14 mouse cellular contexts compared by ENCODE assay signal in the genomic region with DNA sequence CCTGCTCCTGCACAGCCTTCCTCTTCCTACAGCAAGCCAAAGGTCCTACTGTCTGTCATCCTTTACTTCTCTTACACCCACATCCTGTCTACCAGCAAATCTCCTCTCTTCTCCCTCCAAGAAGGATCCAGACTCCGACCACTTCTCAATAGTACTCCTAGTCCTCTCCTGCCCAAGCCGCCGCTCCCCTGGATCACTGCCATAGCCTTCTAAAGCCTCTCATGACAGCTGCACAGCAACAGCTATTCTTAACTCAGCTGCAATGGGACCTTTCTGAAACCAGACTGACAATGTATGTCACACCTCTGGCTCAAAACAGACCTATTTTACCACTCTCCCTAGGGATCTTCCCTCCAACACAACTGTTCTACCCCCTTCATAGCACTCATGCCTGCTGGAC. TPM values are rescaled to one million over a fixed set of nuclear protein-coding genes. Genes with fewer than 3 reads are reported as not detected.
DNase-seq lines count a peak whose midpoint lies in the region; ATAC-seq and TF ChIP-seq lines count a peak whose summit lies in the region.
"Had no signal": no experiment of that assay in that cellular context is flagged by ENCODE, and none has a peak within 500 bp of the region (broad histone marks: within the 10 kb centered on the region; RNA-seq: fewer than 3 reads in every experiment).

No protein-coding gene starts in this region.

- H3K9ac ChIP-seq in hindbrain, postnatal 0 days (replicated peaks; ENCODE audit: low read length) = no peak overlapping the region
- no peak overlapping the region for H3K9ac ChIP-seq in hindbrain, embryonic 14.5 days
- H3K9ac ChIP-seq in heart, embryonic 12.5 days = no peak overlapping the region
- H3K9ac ChIP-seq in lung, embryonic 16.5 days (ENCODE audit: low read length) = no peak overlapping the region
- H3K9ac ChIP-seq in intestine, embryonic 16.5 days (ENCODE audit: low read depth, low read length) = no peak overlapping the region
- H3K9ac ChIP-seq: forebrain, embryonic 15.5 days; limb, embryonic 13.5 days; midbrain, embryonic 15.5 days had no signal

- no peak for TF ChIP-seq CTCF in hindbrain, postnatal 0 days (IDR thresholded peaks at IDR 0.05; ENCODE audit: low read depth)
- no peak for TF ChIP-seq CTCF in gastrocnemius, adult 2 months (IDR thresholded peaks at IDR 0.05)

- H3K9me3 ChIP-seq in hindbrain, postnatal 0 days (ENCODE audit: low read length) = no peaks in the 10 kb centered on the region
- no peaks in the 10 kb centered on the region for H3K9me3 ChIP-seq in hindbrain, embryonic 14.5 days (ENCODE audit: control insufficient read depth, low read length)
- H3K9me3 ChIP-seq in heart, embryonic 12.5 days (replicated peaks) = no peaks in the 10 kb centered on the region
- H3K9me3 ChIP-seq in lung, embryonic 16.5 days (ENCODE audit: control insufficient read depth, low read length) = no peaks in the 10 kb centered on the region
- no peaks in the 10 kb centered on the region for H3K9me3 ChIP-seq in intestine, embryonic 16.5 days (ENCODE audit: control insufficient read depth, low read length)
- peaks cover 26% of the 10 kb centered on the region for H3K9me3 ChIP-seq in hindbrain, embryonic 10.5 days
- H3K9me3 ChIP-seq: forebrain, embryonic 15.5 days; midbrain, embryonic 15.5 days had no signal

- WGBS in hindbrain, postnatal 0 days = 61% methylated on average over 3 of the region's 3 CpGs
- 89% methylated on average over 3 of the region's 3 CpGs for WGBS in hindbrain, embryonic 14.5 days
- 43% methylated on average over 3 of the region's 3 CpGs for WGBS in heart, embryonic 12.5 days
- WGBS in lung, embryonic 16.5 days = 49% methylated on average over 3 of the region's 3 CpGs
- 82% methylated on average over 3 of the region's 3 CpGs for WGBS in intestine, embryonic 16.5 days
- WGBS in hindbrain, embryonic 10.5 days = 94% methylated on average over 3 of the region's 3 CpGs

- no peaks in the 10 kb centered on the region for H3K4me1 ChIP-seq in hindbrain, postnatal 0 days (ENCODE audit: insufficient read depth, low read length)
- 0 out of 2 replicates have a peak, but pooled peaks cover 4% of the 10 kb centered on the region for H3K4me1 ChIP-seq in hindbrain, embryonic 14.5 days (replicated peaks; ENCODE audit: control insufficient read depth, insufficient read depth, low read length)
- peaks cover 54% of the 10 kb centered on the region for H3K4me1 ChIP-seq in heart, embryonic 12.5 days (replicated peaks)
- H3K4me1 ChIP-seq in lung, embryonic 16.5 days (replicated peaks; ENCODE audit: control insufficient read depth, insufficient read depth, low read length) = peaks cover 38% of the 10 kb centered on the region
- peaks cover 9% of the 10 kb centered on the region for H3K4me1 ChIP-seq in intestine, embryonic 16.5 days (ENCODE audit: control insufficient read depth, insufficient read depth, low read length)
- no peaks in the 10 kb centered on the region for H3K4me1 ChIP-seq in hindbrain, embryonic 10.5 days (replicated peaks)

- no peak overlapping the region for H3K4me2 ChIP-seq in hindbrain, postnatal 0 days (ENCODE audit: low read depth, low read length)
- H3K4me2 ChIP-seq in hindbrain, embryonic 14.5 days (replicated peaks) = no peak overlapping the region
- H3K4me2 ChIP-seq in heart, embryonic 12.5 days = peak overlapping the region; percentile 44
- peak overlapping the region; percentile 19; the same call in 1 of the 2 replicates for H3K4me2 ChIP-seq in lung, embryonic 16.5 days (ENCODE audit: low read depth, low read length)
- no peak overlapping the region for H3K4me2 ChIP-seq in intestine, embryonic 16.5 days (ENCODE audit: low read depth, low read length)
- H3K4me2 ChIP-seq: forebrain, embryonic 15.5 days; limb, embryonic 13.5 days; midbrain, embryonic 15.5 days had no signal

- DNase-seq in hindbrain, postnatal 0 days (ENCODE audit: low spot score) = peak; percentile 10
- no peak for DNase-seq in hindbrain, embryonic 14.5 days (ENCODE audit: low spot score)
- peak; percentile 86 for DNase-seq in gastrocnemius, adult 2 months
- DNase-seq in ovary, postnatal 10 days (ENCODE audit: low spot score) = no peak
- DNase-seq in hindbrain, embryonic 10.5 days (ENCODE audit: low spot score) = no peak
- DNase-seq: layer of hippocampus, adult 9-11 months; spleen, adult 18-20 months; thymus, adult 2 months had no signal

- intact Hi-C loops in gastrocnemius, adult 2 months (cut with DNase I) = no loop called here

- no peaks in the 10 kb centered on the region for H3K36me3 ChIP-seq in hindbrain, postnatal 0 days (ENCODE audit: insufficient read depth, low read length)
- no peaks in the 10 kb centered on the region for H3K36me3 ChIP-seq in hindbrain, embryonic 14.5 days (replicated peaks; ENCODE audit: control insufficient read depth, insufficient read depth)
- H3K36me3 ChIP-seq in heart, embryonic 12.5 days = peaks cover 6% of the 10 kb centered on the region; the same call in 1 of the 2 replicates
- H3K36me3 ChIP-seq in lung, embryonic 16.5 days (ENCODE audit: control insufficient read depth, insufficient read depth, low read length) = no peaks in the 10 kb centered on the region
- H3K36me3 ChIP-seq in intestine, embryonic 16.5 days (ENCODE audit: control insufficient read depth, insufficient read depth, low read length) = no peaks in the 10 kb centered on the region
- H3K36me3 ChIP-seq in hindbrain, embryonic 10.5 days = peaks cover 69% of the 10 kb centered on the region
- H3K36me3 ChIP-seq: forebrain, embryonic 15.5 days; midbrain, embryonic 15.5 days had no signal

- no peaks in the 10 kb centered on the region for H3K27me3 ChIP-seq in hindbrain, postnatal 0 days (ENCODE audit: insufficient read depth, low read length)
- H3K27me3 ChIP-seq in hindbrain, embryonic 14.5 days (ENCODE audit: control insufficient read depth, insufficient read depth, low read length) = no peaks in the 10 kb centered on the region
- H3K27me3 ChIP-seq in heart, embryonic 12.5 days (replicated peaks) = no peaks in the 10 kb centered on the region
- H3K27me3 ChIP-seq in lung, embryonic 16.5 days (ENCODE audit: control insufficient read depth, insufficient read depth, low read depth, low read length) = no peaks in the 10 kb centered on the region
- no peaks in the 10 kb centered on the region for H3K27me3 ChIP-seq in intestine, embryonic 16.5 days (replicated peaks; ENCODE audit: control insufficient read depth, insufficient read depth, low read length)
- no peaks in the 10 kb centered on the region for H3K27me3 ChIP-seq in hindbrain, embryonic 10.5 days (ENCODE audit: insufficient read depth, poor library complexity, severe bottlenecking)
- H3K27me3 ChIP-seq: forebrain, embryonic 15.5 days; limb, embryonic 13.5 days; midbrain, embryonic 15.5 days had no signal

- ATAC-seq in hindbrain, postnatal 0 days = no peak
- no peak for ATAC-seq in hindbrain, embryonic 14.5 days (ENCODE audit: low FRiP score)
- peak; percentile 57; the same call in 1 of the 2 replicates for ATAC-seq in heart, embryonic 12.5 days (ENCODE audit: insufficient number of reproducible peaks, low FRiP score)
- ATAC-seq in lung, embryonic 16.5 days (ENCODE audit: low read depth) = peak; percentile 79; the same call in 1 of the 2 replicates
- ATAC-seq in intestine, embryonic 16.5 days = no peak
- ATAC-seq: forebrain, embryonic 15.5 days; midbrain, embryonic 15.5 days had no signal

- no peak overlapping the region for H3K4me3 ChIP-seq in hindbrain, postnatal 0 days (ENCODE audit: low read length)
- H3K4me3 ChIP-seq in hindbrain, embryonic 14.5 days (replicated peaks; ENCODE audit: low read length) = no peak overlapping the region
- H3K4me3 ChIP-seq in gastrocnemius, adult 2 months = peak overlapping the region; percentile 53
- H3K4me3 ChIP-seq in heart, embryonic 12.5 days = no peak overlapping the region
- H3K4me3 ChIP-seq in lung, embryonic 16.5 days (ENCODE audit: low read length) = no peak overlapping the region
- no peak overlapping the region for H3K4me3 ChIP-seq in intestine, embryonic 16.5 days (ENCODE audit: low read length)
- H3K4me3 ChIP-seq in hindbrain, embryonic 10.5 days = no peak overlapping the region
- H3K4me3 ChIP-seq: forebrain, embryonic 15.5 days; limb, embryonic 13.5 days; midbrain, embryonic 15.5 days had no signal

- no peak overlapping the region for H3K27ac ChIP-seq in hindbrain, postnatal 0 days
- no peak overlapping the region for H3K27ac ChIP-seq in hindbrain, embryonic 14.5 days
- H3K27ac ChIP-seq in gastrocnemius, adult 2 months = peak overlapping the region; percentile 82
- H3K27ac ChIP-seq in heart, embryonic 12.5 days (ENCODE audit: poor library complexity, severe bottlenecking) = peak overlapping the region; percentile 80
- H3K27ac ChIP-seq in lung, embryonic 16.5 days (ENCODE audit: low read length) = peak overlapping the region; percentile 23; the same call in 1 of the 2 replicates
- H3K27ac ChIP-seq in intestine, embryonic 16.5 days (ENCODE audit: low read length) = no peak overlapping the region
- H3K27ac ChIP-seq in hindbrain, embryonic 10.5 days = no peak overlapping the region
- H3K27ac ChIP-seq: forebrain, embryonic 15.5 days; limb, embryonic 13.5 days; midbrain, embryonic 15.5 days had no signal

RNA-seq across cellular contexts. Expression of gene Ppp6r3, which starts 11.2 kb away (rescaled TPM):
- 81.7 and 97.8 TPM in 2 replicates for total RNA-seq in hindbrain, postnatal 0 days (2014; rRNA removed)
- polyA plus RNA-seq in hindbrain, postnatal 0 days (2015; fragmentation: Nextera tagmentation; extraction: Ambion mirVana) = 31.0 and 32.0 TPM in 2 replicates
- polyA plus RNA-seq in hindbrain, embryonic 14.5 days (2014; fragmentation: Nextera tagmentation; extraction: Ambion mirVana) = 59.9 and 69.8 TPM in 2 replicates
- 10 to 100 TPM; 66.1 to 70.5 TPM for total RNA-seq in gastrocnemius, adult 2 months (2021)
- polyA plus RNA-seq in heart, embryonic 12.5 days (2016; fragmentation: Nextera tagmentation; extraction: Ambion mirVana) = 59.5 and 62.7 TPM in 2 replicates
- polyA plus RNA-seq in lung, embryonic 16.5 days (2015; fragmentation: Nextera tagmentation; extraction: Ambion mirVana) = 65.0 and 66.2 TPM in 2 replicates
- 43.1 and 45.1 TPM in 2 replicates for polyA plus RNA-seq in intestine, embryonic 16.5 days (2015; fragmentation: Nextera tagmentation; extraction: Ambion mirVana)
- polyA plus RNA-seq in hindbrain, embryonic 10.5 days (2016; fragmentation: Nextera tagmentation; extraction: Ambion mirVana) = 64.9 and 74.2 TPM in 2 replicates

Comparison
In these comparisons a context has a peak if more than half of its experiments do, and no peak if none do; other contexts are left out.
1. DNase-seq: peak in hindbrain, postnatal 0 days (single experiment) and gastrocnemius, adult 2 months (single experiment); none in hindbrain, embryonic 14.5 days (single experiment), ovary, postnatal 10 days (single experiment) and hindbrain, embryonic 10.5 days (single experiment).
2. ATAC-seq: peak in heart, embryonic 12.5 days (single experiment) and lung, embryonic 16.5 days (single experiment); none in hindbrain, postnatal 0 days (single experiment), hindbrain, embryonic 14.5 days (single experiment) and intestine, embryonic 16.5 days (single experiment).
3. H3K27ac ChIP-seq: peak in gastrocnemius, adult 2 months (single experiment), heart, embryonic 12.5 days (single experiment) and lung, embryonic 16.5 days (single experiment); none in hindbrain, postnatal 0 days (single experiment), hindbrain, embryonic 14.5 days (single experiment), intestine, embryonic 16.5 days (single experiment) and hindbrain, embryonic 10.5 days (single experiment).
4. H3K4me2 ChIP-seq: peak in heart, embryonic 12.5 days (single experiment) and lung, embryonic 16.5 days (single experiment); none in hindbrain, postnatal 0 days (single experiment), hindbrain, embryonic 14.5 days (single experiment) and intestine, embryonic 16.5 days (single experiment).